Mouse (Mus musculus) hindbrain, embryonic 12.5 days (tissue): Measurements from ENCODE around the gene Creb1. TPM values are rescaled to one million over a fixed set of nuclear protein-coding genes. Genes with fewer than 3 reads are reported as not detected.

Experiments used
- ATAC-seq: fragments of 200-750 bp; cut with Nextera tagmentation; 2 replicates; pipeline ENCODE4 v1.8.0; 2017; ENCODE audit warnings: moderate TSS enrichment; ENCODE audit not compliant: low FRiP score
- H3K27ac ChIP-seq: fragments of 300-500 bp; sonication (generic); 2 replicates; pipeline ENCODE4 v1.5.1; 2016; ENCODE audit warnings: mild to moderate bottlenecking
- H3K27me3 ChIP-seq: fragments of 300-500 bp; sonication (generic); 2 replicates; pipeline ENCODE4 v1.6.1; 2016; ENCODE audit warnings: mild to moderate bottlenecking
- H3K36me3 ChIP-seq: fragments of 300-500 bp; sonication (generic); 2 replicates; pipeline ENCODE4 v1.6.1; 2016; ENCODE audit warnings: mild to moderate bottlenecking
- H3K4me1 ChIP-seq: fragments of 300-500 bp; sonication (generic); 2 replicates; pipeline ENCODE4 v1.6.1; 2016
- H3K4me2 ChIP-seq: fragments of 300-500 bp; sonication (generic); replicated peaks from 2 replicates; pipeline ENCODE4 v1.6.1; 2016; ENCODE audit warnings: mild to moderate bottlenecking
- H3K4me3 ChIP-seq: fragments of 300-500 bp; sonication (generic); 2 replicates; pipeline ENCODE4 v1.5.1; 2016; ENCODE audit warnings: mild to moderate bottlenecking
- H3K9ac ChIP-seq: fragments of 300-500 bp; sonication (generic); 2 replicates; pipeline ENCODE4 v1.6.1; 2016; ENCODE audit warnings: mild to moderate bottlenecking, moderate library complexity
- H3K9me3 ChIP-seq: fragments of 300-500 bp; sonication (generic); replicated peaks from 2 replicates; pipeline ENCODE4 v1.6.1; 2016; ENCODE audit warnings: mild to moderate bottlenecking
- WGBS: fragments of 180-500 bp; shearing (Covaris S2); methylation state at CpG from one replicate; pipeline ENCODE4 v1.1.7; 2016; 5-methylcytosine and 5-hydroxymethylcytosine counted together
- polyA plus RNA-seq: library from polyadenylated mRNA; unstranded; fragments of >200 nt; fragmentation: Nextera tagmentation; extraction: Ambion mirVana; gene quantifications from 2 replicates; pipeline ENCODE4 v1.2.1, GENCODE M21; 2016

Creb1 gene
- polyA plus RNA-seq, 1 experiment from 2014 or later: 55.5 TPM

- no peaks in the 10 kb centered on the region for H3K9me3 ChIP-seq
- H3K4me2 ChIP-seq: no peak overlapping the region
- no peaks in the 10 kb centered on the region for H3K27me3 ChIP-seq
- peaks cover 18% of the 10 kb centered on the region for H3K4me1 ChIP-seq
- ATAC-seq: no peak
- WGBS: 93% methylated on average over 9 of the region's 9 CpGs
- H3K9ac ChIP-seq: no peak overlapping the region
- H3K36me3 ChIP-seq: peaks cover 15% of the 10 kb centered on the region; the same call in 1 of the 2 replicates
- no peak overlapping the region for H3K4me3 ChIP-seq
- H3K27ac ChIP-seq: no peak overlapping the region
Observed at GRCm38 (mm10) chr1:64614311-64614710, 81.9 kb downstream of the Creb1 start.

- no peak overlapping the region for H3K9ac ChIP-seq
- H3K36me3 ChIP-seq: peaks cover 12% of the 10 kb centered on the region; the same call in 1 of the 2 replicates
- WGBS: 82% methylated on average over 10 of the region's 10 CpGs
- no peak for ATAC-seq
- no peaks in the 10 kb centered on the region for H3K27me3 ChIP-seq
- H3K4me2 ChIP-seq: no peak overlapping the region
- no peak overlapping the region for H3K27ac ChIP-seq
- peaks cover 18% of the 10 kb centered on the region for H3K4me1 ChIP-seq
- H3K4me3 ChIP-seq: no peak overlapping the region
- H3K9me3 ChIP-seq: no peaks in the 10 kb centered on the region
Observed at GRCm38 (mm10) chr1:64614801-64615345, 82.4 kb downstream of the Creb1 start.

- Histone ChIP-seq H3K4me1 (peaks cover 18% of the 10 kb centered on the region), H3K27me3 (no peaks in the 10 kb centered on the region), H3K27ac (no peak overlapping the region), H3K36me3 (0 out of 2 replicates have a peak, but pooled peaks cover 8% of the 10 kb centered on the region), H3K4me2 (peak overlapping the region; percentile 67; the same call in 1 of the 2 replicates), H3K9ac (no peak overlapping the region), H3K4me3 (no peak overlapping the region), H3K9me3 (no peaks in the 10 kb centered on the region)
- ATAC-seq: no peak
- WGBS: 79% methylated on average over 11 of the region's 11 CpGs
Observed at GRCm38 (mm10) chr1:64615531-64615991, 83.1 kb downstream of the Creb1 start.

GRCm38 (mm10) chr1:64616076-64616475, 83.6 kb downstream of the Creb1 start:
- H3K4me3 ChIP-seq: peak overlapping the region; percentile 65
- ATAC-seq: no peak
- H3K27ac ChIP-seq: no peak overlapping the region; the same call in 1 of the 2 replicates
- 0 out of 2 replicates have a peak, but pooled peaks cover 8% of the 10 kb centered on the region for H3K36me3 ChIP-seq
- peak overlapping the region; percentile 67 for H3K4me2 ChIP-seq
- 68% methylated on average over 6 of the region's 6 CpGs for WGBS
- peak overlapping the region; percentile 90 for H3K9ac ChIP-seq
- no peaks in the 10 kb centered on the region for H3K27me3 ChIP-seq
- no peaks in the 10 kb centered on the region for H3K9me3 ChIP-seq
- peaks cover 18% of the 10 kb centered on the region for H3K4me1 ChIP-seq

- H3K27me3 ChIP-seq: no peaks in the 10 kb centered on the region
- peak overlapping the region; percentile 94 for H3K27ac ChIP-seq
- peak overlapping the region; percentile 65 for H3K4me3 ChIP-seq
- WGBS: 8% methylated on average over 8 of the region's 8 CpGs
- peak overlapping the region; percentile 90 for H3K9ac ChIP-seq
- H3K9me3 ChIP-seq: no peaks in the 10 kb centered on the region
- peak; percentile 47 for ATAC-seq
- H3K4me2 ChIP-seq: peak overlapping the region; percentile 67
- peaks cover 18% of the 10 kb centered on the region for H3K4me1 ChIP-seq
- H3K36me3 ChIP-seq: 0 out of 2 replicates have a peak, but pooled peaks cover 8% of the 10 kb centered on the region
Observed at GRCm38 (mm10) chr1:64616531-64616880, 84.1 kb downstream of the Creb1 start.

GRCm38 (mm10) chr1:64616881-64617714, 84.7 kb downstream of the Creb1 start, which contains the start of gene Mettl21a:
TSS of gene Mettl21a (minus strand) at chr1:64617242.
- Histone ChIP-seq H3K4me2 (peak within 1 kb of the TSS; percentile 67), H3K4me3 (peak within 1 kb of the TSS; percentile 65), H3K9me3 (no peaks in the 10 kb centered on the region), H3K9ac (peak within 1 kb of the TSS; percentile 90), H3K36me3 (0 out of 2 replicates have a peak, but pooled peaks cover 7% of the 10 kb centered on the region), H3K4me1 (peaks cover 18% of the 10 kb centered on the region), H3K27me3 (no peaks in the 10 kb centered on the region), H3K27ac (peak within 1 kb of the TSS; percentile 94)
- WGBS: under 1% methylated on average over 72 of the region's 72 CpGs
- peak; percentile 96 for ATAC-seq

GRCm38 (mm10) chr1:64617715-64617984, 85.2 kb downstream of the Creb1 start:
- Histone ChIP-seq H3K4me2 (peak overlapping the region; percentile 67), H3K4me1 (peaks cover 18% of the 10 kb centered on the region)

GRCm38 (mm10) chr1:64618226-64618625, 85.8 kb downstream of the Creb1 start:
- no peak for ATAC-seq
- Histone ChIP-seq H3K27ac (no peak overlapping the region), H3K9ac (0 out of 2 replicates have a peak overlapping the region, but pooled peaks have one; percentile 90)

More at GRCm38 (mm10) chr1:64617715-64617984, 85.2 kb downstream of the Creb1 start:
- Histone ChIP-seq H3K9me3 (no peaks in the 10 kb centered on the region), H3K9ac (peak overlapping the region; percentile 90), H3K27me3 (no peaks in the 10 kb centered on the region), H3K36me3 (0 out of 2 replicates have a peak, but pooled peaks cover 2% of the 10 kb centered on the region), H3K27ac (peak overlapping the region; percentile 94), H3K4me3 (peak overlapping the region; percentile 65)
- ATAC-seq: peak; percentile 86
- WGBS: under 1% methylated on average over 15 of the region's 15 CpGs

GRCm38 (mm10) chr1:64621116-64621515, 88.7 kb downstream of the Creb1 start:
- Histone ChIP-seq H3K36me3 (no peaks in the 10 kb centered on the region), H3K27ac (no peak overlapping the region), H3K4me2 (no peak overlapping the region), H3K9me3 (no peaks in the 10 kb centered on the region), H3K4me1 (peaks cover 11% of the 10 kb centered on the region), H3K27me3 (no peaks in the 10 kb centered on the region), H3K9ac (no peak overlapping the region), H3K4me3 (no peak overlapping the region)
- no peak for ATAC-seq
- 86% methylated on average over 5 of the region's 5 CpGs for WGBS

More at GRCm38 (mm10) chr1:64618226-64618625, 85.8 kb downstream of the Creb1 start:
- H3K9me3 ChIP-seq: no peaks in the 10 kb centered on the region
- no peaks in the 10 kb centered on the region for H3K36me3 ChIP-seq
- peak overlapping the region; percentile 67 for H3K4me2 ChIP-seq
- H3K27me3 ChIP-seq: no peaks in the 10 kb centered on the region
- WGBS: 76% methylated on average over 3 of the region's 3 CpGs
- peak overlapping the region; percentile 65; the same call in 1 of the 2 replicates for H3K4me3 ChIP-seq
- peaks cover 18% of the 10 kb centered on the region for H3K4me1 ChIP-seq

GRCm38 (mm10) chr1:64623558-64624435, 91.4 kb downstream of the Creb1 start:
- H3K36me3 ChIP-seq: no peaks in the 10 kb centered on the region
- no peak overlapping the region for H3K27ac ChIP-seq
- no peaks in the 10 kb centered on the region for H3K4me1 ChIP-seq
- no peaks in the 10 kb centered on the region for H3K9me3 ChIP-seq
- no peak overlapping the region for H3K9ac ChIP-seq
- no peaks in the 10 kb centered on the region for H3K27me3 ChIP-seq
- H3K4me2 ChIP-seq: no peak overlapping the region
- WGBS: 59% methylated on average over 12 of the region's 12 CpGs
- ATAC-seq: no peak
- no peak overlapping the region for H3K4me3 ChIP-seq

GRCm38 (mm10) chr1:64625214-64625613, 92.8 kb downstream of the Creb1 start:
- Histone ChIP-seq H3K9me3 (no peaks in the 10 kb centered on the region), H3K4me3 (no peak overlapping the region), H3K9ac (no peak overlapping the region), H3K4me2 (no peak overlapping the region), H3K36me3 (no peaks in the 10 kb centered on the region), H3K4me1 (no peaks in the 10 kb centered on the region), H3K27ac (no peak overlapping the region), H3K27me3 (no peaks in the 10 kb centered on the region)
- no peak for ATAC-seq

- no peak overlapping the region for H3K4me3 ChIP-seq
- no peaks in the 10 kb centered on the region for H3K36me3 ChIP-seq
- no peak for ATAC-seq
- 81% methylated on average over 5 of the region's 5 CpGs for WGBS
- H3K27ac ChIP-seq: no peak overlapping the region
- no peaks in the 10 kb centered on the region for H3K9me3 ChIP-seq
- H3K4me1 ChIP-seq: no peaks in the 10 kb centered on the region
- no peak overlapping the region for H3K9ac ChIP-seq
- no peaks in the 10 kb centered on the region for H3K27me3 ChIP-seq
- no peak overlapping the region for H3K4me2 ChIP-seq
Observed at GRCm38 (mm10) chr1:64631526-64631925, 99.1 kb downstream of the Creb1 start.
